Mouse (Mus musculus): ENCODE results near the gene Bnip3. TPM values are rescaled to one million over a fixed set of nuclear protein-coding genes. Genes with fewer than 3 reads are reported as not detected.

Bnip3 gene
- polyA plus RNA-seq, 1 experiment from 2014 or later, result 113 TPM

- H3K4me2 ChIP-seq (replicated peaks; ENCODE audit: low read depth), result no peak overlapping the region
- peaks cover 2% of the 10 kb centered on the region; the same call in 1 of the 2 replicates for H3K36me3 ChIP-seq (ENCODE audit: control insufficient read depth, insufficient read depth, low read length)
- H3K9ac ChIP-seq (ENCODE audit: low read length), result no peak overlapping the region
- H3K27ac ChIP-seq (replicated peaks), result peak overlapping the region; percentile 35; the same call in 1 of the 2 replicates
- TF ChIP-seq CTCF (IDR thresholded peaks at IDR 0.05; ENCODE audit: low read depth) (no peak), EP300 (optimal IDR thresholded peaks at IDR 0.05) (no peak)
- peaks cover 4% of the 10 kb centered on the region; the same call in 1 of the 2 replicates for H3K4me1 ChIP-seq (replicated peaks; ENCODE audit: control insufficient read depth, insufficient read depth)
- no peaks in the 10 kb centered on the region for H3K27me3 ChIP-seq (ENCODE audit: control insufficient read depth, insufficient read depth, low read length)
- no peak for ATAC-seq (ENCODE audit: low FRiP score, low TSS enrichment)
- H3K9me3 ChIP-seq (ENCODE audit: control insufficient read depth, low read length), result no peaks in the 10 kb centered on the region
- H3K4me3 ChIP-seq (ENCODE audit: low read depth, low read length), result no peak overlapping the region
- no peak for DNase-seq (ENCODE audit: low spot score)
Measured at GRCm38 (mm10) chr7:138850083-138850482, 59.2 kb downstream of the Bnip3 start.

GRCm38 (mm10) chr7:138848028-138848920, 61.0 kb downstream of the Bnip3 start:
- peaks cover 2% of the 10 kb centered on the region; the same call in 1 of the 2 replicates for H3K36me3 ChIP-seq (ENCODE audit: control insufficient read depth, insufficient read depth, low read length)
- 63% methylated on average over 7 of the region's 7 CpGs for WGBS
- DNase-seq (ENCODE audit: low spot score), result no peak
- H3K9me3 ChIP-seq (ENCODE audit: control insufficient read depth, low read length), result no peaks in the 10 kb centered on the region
- peak overlapping the region; percentile 90 for H3K4me2 ChIP-seq (replicated peaks; ENCODE audit: low read depth)
- H3K9ac ChIP-seq (ENCODE audit: low read length), result peak overlapping the region; percentile 97; the same call in 1 of the 2 replicates
- H3K4me1 ChIP-seq (replicated peaks; ENCODE audit: control insufficient read depth, insufficient read depth), result peaks cover 8% of the 10 kb centered on the region; the same call in 1 of the 2 replicates
- H3K27me3 ChIP-seq (ENCODE audit: control insufficient read depth, insufficient read depth, low read length), result no peaks in the 10 kb centered on the region
- peak overlapping the region; percentile 97; the same call in 1 of the 2 replicates for H3K4me3 ChIP-seq (ENCODE audit: low read depth, low read length)
- no peak for ATAC-seq (ENCODE audit: low FRiP score, low TSS enrichment)
- H3K27ac ChIP-seq (replicated peaks), result 0 out of 2 replicates have a peak overlapping the region, but pooled peaks have one; percentile 40
- TF ChIP-seq EP300 (optimal IDR thresholded peaks at IDR 0.05), result no peak
- no peak for TF ChIP-seq CTCF (IDR thresholded peaks at IDR 0.05; ENCODE audit: low read depth)

GRCm38 (mm10) chr7:138847316-138848027, 61.8 kb downstream of the Bnip3 start:
- no peak for ATAC-seq (ENCODE audit: low FRiP score, low TSS enrichment)
- 24% methylated on average over 13 of the region's 13 CpGs for WGBS
- Histone ChIP-seq H3K4me3 (ENCODE audit: low read depth, low read length) (peak overlapping the region; percentile 97), H3K9me3 (ENCODE audit: control insufficient read depth, low read length) (no peaks in the 10 kb centered on the region), H3K27ac (replicated peaks) (peak overlapping the region; percentile 99; the same call in 1 of the 2 replicates), H3K36me3 (ENCODE audit: control insufficient read depth, insufficient read depth, low read length) (no peaks in the 10 kb centered on the region), H3K27me3 (ENCODE audit: control insufficient read depth, insufficient read depth, low read length) (no peaks in the 10 kb centered on the region), H3K4me2 (replicated peaks; ENCODE audit: low read depth) (peak overlapping the region; percentile 90), H3K4me1 (replicated peaks; ENCODE audit: control insufficient read depth, insufficient read depth) (peaks cover 8% of the 10 kb centered on the region; the same call in 1 of the 2 replicates), H3K9ac (ENCODE audit: low read length) (peak overlapping the region; percentile 97)
- DNase-seq (ENCODE audit: low spot score), result peak; percentile 22
- TF ChIP-seq CTCF (IDR thresholded peaks at IDR 0.05; ENCODE audit: low read depth) (no peak), EP300 (optimal IDR thresholded peaks at IDR 0.05) (no peak)

- peak overlapping the region; percentile 97 for H3K4me3 ChIP-seq (ENCODE audit: low read depth, low read length)
- H3K27ac ChIP-seq (replicated peaks), result peak overlapping the region; percentile 99
- DNase-seq (ENCODE audit: low spot score), result no peak
- no peaks in the 10 kb centered on the region for H3K9me3 ChIP-seq (ENCODE audit: control insufficient read depth, low read length)
- peaks cover 8% of the 10 kb centered on the region; the same call in 1 of the 2 replicates for H3K4me1 ChIP-seq (replicated peaks; ENCODE audit: control insufficient read depth, insufficient read depth)
- no peak for TF ChIP-seq EP300 (optimal IDR thresholded peaks at IDR 0.05)
- TF ChIP-seq CTCF (IDR thresholded peaks at IDR 0.05; ENCODE audit: low read depth), result no peak
- ATAC-seq (ENCODE audit: low FRiP score, low TSS enrichment), result peak; percentile 79
- no peaks in the 10 kb centered on the region for H3K27me3 ChIP-seq (ENCODE audit: control insufficient read depth, insufficient read depth, low read length)
- H3K9ac ChIP-seq (ENCODE audit: low read length), result peak overlapping the region; percentile 97
- no peaks in the 10 kb centered on the region for H3K36me3 ChIP-seq (ENCODE audit: control insufficient read depth, insufficient read depth, low read length)
- peak overlapping the region; percentile 90 for H3K4me2 ChIP-seq (replicated peaks; ENCODE audit: low read depth)
- WGBS, result under 1% methylated on average over 18 of the region's 61 CpGs
Measured at GRCm38 (mm10) chr7:138846502-138846991, 62.8 kb downstream of the Bnip3 start.

GRCm38 (mm10) chr7:138845544-138846391, 63.6 kb downstream of the Bnip3 start, which contains the start of the genes Ppp2r2d and Mapk1ip1:
Gene Ppp2r2d, plus strand, starts transcription at chr7:138846079.
Gene Mapk1ip1, minus strand, starts transcription at chr7:138846273.
- H3K9ac ChIP-seq (ENCODE audit: low read length), result peak within 1 kb of the TSS; percentile 97
- no peaks in the 10 kb centered on the region for H3K9me3 ChIP-seq (ENCODE audit: control insufficient read depth, low read length)
- peak; percentile 96 for ATAC-seq (ENCODE audit: low FRiP score, low TSS enrichment)
- H3K27me3 ChIP-seq (ENCODE audit: control insufficient read depth, insufficient read depth, low read length), result no peaks in the 10 kb centered on the region
- 1% methylated on average over 49 of the region's 51 CpGs for WGBS
- H3K27ac ChIP-seq (replicated peaks), result peak within 1 kb of the TSS; percentile 99
- H3K4me2 ChIP-seq (replicated peaks; ENCODE audit: low read depth), result peak within 1 kb of the TSS; percentile 90
- peak; percentile 97 for DNase-seq (ENCODE audit: low spot score)
- TF ChIP-seq CTCF (IDR thresholded peaks at IDR 0.05; ENCODE audit: low read depth) (peak; percentile 86), EP300 (optimal IDR thresholded peaks at IDR 0.05) (no peak)
- H3K36me3 ChIP-seq (ENCODE audit: control insufficient read depth, insufficient read depth, low read length), result no peaks in the 10 kb centered on the region
- H3K4me1 ChIP-seq (replicated peaks; ENCODE audit: control insufficient read depth, insufficient read depth), result peaks cover 8% of the 10 kb centered on the region; the same call in 1 of the 2 replicates
- peak within 1 kb of the TSS; percentile 97 for H3K4me3 ChIP-seq (ENCODE audit: low read depth, low read length)

Data from stomach, postnatal 0 days (tissue).